ENCODE assay signal across 29 mouse cellular contexts in genomic region chr14:71845546-71845945, GRCm38 (mm10).
A peak's percentile ranks its signal among the peaks of the same experiment; 100 is the strongest.
DNase-seq lines count a peak whose midpoint lies in the region; ATAC-seq and TF ChIP-seq lines count a peak whose summit lies in the region.
"Had no signal": no experiment of that assay in that cellular context is flagged by ENCODE, and none has a peak within 500 bp of the region (broad histone marks: within the 10 kb centered on the region; RNA-seq: fewer than 3 reads in every experiment).

No protein-coding gene starts in this region.

- DNase-seq in heart, postnatal 10 days = peak; percentile 4 to 12
- DNase-seq in heart, postnatal 4 days = no peak
- DNase-seq in liver, adult 2 months (ENCODE audit: extremely low read depth, low read depth, low spot score) = peak; percentile 90
- no peak for DNase-seq in liver, postnatal 0 days
- peak; percentile 69 for DNase-seq in Muller cell, postnatal 12 days (ENCODE audit: inconsistent ontology term)
- no peak for DNase-seq in lung, postnatal 4 days
- DNase-seq: adrenal gland, adult 8-10 months; adrenal gland, postnatal 25 days; B cell, adult 2 months; cerebellum, adult 11-12 months; cerebellum, adult 8-10 months; cerebellum, postnatal 10 days; cerebellum, postnatal 36 days; embryo, embryonic 11 days; gastrocnemius, postnatal 25 days; heart, adult 2 months; heart, postnatal 36 days had no signal

- H3K4me1 ChIP-seq in liver, adult 2 months (ENCODE audit: control insufficient read depth, insufficient read depth, low read length) = peaks cover 5% of the 10 kb centered on the region
- H3K4me1 ChIP-seq in liver, postnatal 0 days (ENCODE audit: insufficient read depth) = no peaks in the 10 kb centered on the region
- H3K4me1 ChIP-seq: embryonic facial prominence, embryonic 10.5 days; embryonic facial prominence, embryonic 13.5 days; forebrain, embryonic 12.5 days; forebrain, embryonic 15.5 days; heart, embryonic 10.5 days; heart, embryonic 13.5 days had no signal

- no peak overlapping the region for H3K4me2 ChIP-seq in liver, postnatal 0 days (ENCODE audit: low read depth, low read length)
- H3K4me2 ChIP-seq: embryonic facial prominence, embryonic 13.5 days; forebrain, embryonic 12.5 days; forebrain, embryonic 15.5 days; heart, embryonic 13.5 days; hindbrain, embryonic 14.5 days had no signal

- TF ChIP-seq CTCF in liver, adult 2 months (IDR thresholded peaks at IDR 0.05; ENCODE audit: low read depth, low read length) = no peak
- no peak for TF ChIP-seq CTCF in liver, postnatal 0 days (IDR thresholded peaks at IDR 0.05; ENCODE audit: low read depth)

- no peak overlapping the region for H3K27ac ChIP-seq in liver, adult 2 months (replicated peaks; ENCODE audit: insufficient read depth, low read depth, low read length)
- no peak overlapping the region for H3K27ac ChIP-seq in liver, postnatal 0 days (ENCODE audit: low read depth)
- H3K27ac ChIP-seq: embryonic facial prominence, embryonic 10.5 days; embryonic facial prominence, embryonic 13.5 days; forebrain, embryonic 12.5 days; forebrain, embryonic 15.5 days; heart, adult 2 months; heart, embryonic 10.5 days; heart, embryonic 13.5 days; hindbrain, embryonic 14.5 days; hindbrain, postnatal 0 days had no signal

- no peaks in the 10 kb centered on the region for H3K79me2 ChIP-seq in liver, adult 2 months (ENCODE audit: control insufficient read depth, insufficient read depth, low read length)

- H3K4me3 ChIP-seq in liver, adult 2 months (ENCODE audit: insufficient read depth, low read depth, low read length) = no peak overlapping the region
- H3K4me3 ChIP-seq in liver, postnatal 0 days (ENCODE audit: low read depth, low read length) = no peak overlapping the region
- H3K4me3 ChIP-seq: embryonic facial prominence, embryonic 10.5 days; embryonic facial prominence, embryonic 13.5 days; erythroblast, embryonic 14.5 days; forebrain, embryonic 12.5 days; forebrain, embryonic 15.5 days; heart, adult 2 months; heart, embryonic 10.5 days; heart, embryonic 13.5 days had no signal

- no peaks in the 10 kb centered on the region for H3K27me3 ChIP-seq in liver, adult 2 months (ENCODE audit: control insufficient read depth, insufficient read depth, low read length)
- H3K27me3 ChIP-seq in liver, postnatal 0 days (ENCODE audit: insufficient read depth, low read length) = no peaks in the 10 kb centered on the region
- H3K27me3 ChIP-seq: embryonic facial prominence, embryonic 13.5 days; forebrain, embryonic 12.5 days; forebrain, embryonic 15.5 days; heart, embryonic 13.5 days had no signal

- H3K9ac ChIP-seq in liver, adult 2 months (ENCODE audit: low read depth, low read length) = no peak overlapping the region
- H3K9ac ChIP-seq in liver, postnatal 0 days (replicated peaks) = no peak overlapping the region
- H3K9ac ChIP-seq: embryonic facial prominence, embryonic 13.5 days; forebrain, embryonic 12.5 days; forebrain, embryonic 15.5 days; heart, embryonic 13.5 days; hindbrain, embryonic 14.5 days had no signal

- TF ChIP-seq EP300 in liver, postnatal 0 days (IDR thresholded peaks at IDR 0.05; ENCODE audit: low read depth) = no peak

- no peak for TF ChIP-seq POLR2A in liver, adult 2 months (IDR thresholded peaks at IDR 0.05; ENCODE audit: extremely low read depth, insufficient read depth, low read length)

- intact Hi-C loops in heart, postnatal 10 days (cut with DNase I) = no loop called here

- ATAC-seq in liver, postnatal 0 days = no peak
- ATAC-seq: activated CD4-positive, CD25-positive, alpha-beta regulatory T cell, adult 4 months; forebrain, embryonic 15.5 days; hindbrain, postnatal 0 days; inflammation-experienced regulatory T-cells, adult 6 months had no signal

- H3K9me3 ChIP-seq in liver, postnatal 0 days (ENCODE audit: low read length) = no peaks in the 10 kb centered on the region
- H3K9me3 ChIP-seq: embryonic facial prominence, embryonic 10.5 days; embryonic facial prominence, embryonic 13.5 days; forebrain, embryonic 12.5 days; forebrain, embryonic 15.5 days; heart, embryonic 10.5 days had no signal

- H3K36me3 ChIP-seq in liver, adult 2 months (ENCODE audit: control insufficient read depth, insufficient read depth, low read length) = no peaks in the 10 kb centered on the region
- no peaks in the 10 kb centered on the region for H3K36me3 ChIP-seq in liver, postnatal 0 days (replicated peaks; ENCODE audit: insufficient read depth, low read length)
- H3K36me3 ChIP-seq: embryonic facial prominence, embryonic 10.5 days; embryonic facial prominence, embryonic 13.5 days; forebrain, embryonic 12.5 days; forebrain, embryonic 15.5 days; G1E; heart, embryonic 10.5 days; heart, embryonic 13.5 days had no signal

Comparison
In these comparisons a context has a peak if more than half of its experiments do, and no peak if none do; other contexts are left out.
1. DNase-seq: peak in heart, postnatal 10 days (2 of 2), liver, adult 2 months (single experiment) and Muller cell, postnatal 12 days (single experiment); none in heart, postnatal 4 days (single experiment), liver, postnatal 0 days (single experiment) and lung, postnatal 4 days (0 of 2).